ENCODE assay signal across 13 mouse cellular contexts in the genomic region with DNA sequence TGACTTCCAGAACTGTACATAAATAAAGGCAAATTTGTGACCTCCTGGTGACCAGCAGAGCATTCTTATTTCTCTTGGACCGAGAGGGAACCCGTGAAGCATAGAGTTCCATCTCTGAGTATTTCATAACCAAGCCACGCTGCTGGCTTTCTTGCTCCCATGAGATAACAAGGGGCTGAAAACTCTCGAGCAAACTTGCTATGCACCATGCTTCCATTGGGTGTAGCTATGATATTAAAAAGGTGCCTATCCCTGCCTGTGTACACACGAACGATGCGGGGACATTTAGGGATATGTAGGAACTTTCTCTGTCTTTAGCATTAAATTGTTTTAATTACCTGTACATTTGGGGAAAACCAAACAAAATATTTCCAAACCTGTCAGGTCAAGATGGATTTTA.
DNase-seq lines count a peak whose midpoint lies in the region; ATAC-seq and TF ChIP-seq lines count a peak whose summit lies in the region.
"Had no signal": no experiment of that assay in that cellular context is flagged by ENCODE, and none has a peak within 500 bp of the region (broad histone marks: within the 10 kb centered on the region; RNA-seq: fewer than 3 reads in every experiment).

No protein-coding gene starts in this region.

- peaks cover 6% of the 10 kb centered on the region; the same call in 1 of the 2 replicates for H3K36me3 ChIP-seq in kidney, embryonic 15.5 days
- H3K36me3 ChIP-seq in midbrain, postnatal 0 days (ENCODE audit: insufficient read depth, low read length): no peaks in the 10 kb centered on the region
- no peaks in the 10 kb centered on the region for H3K36me3 ChIP-seq in midbrain, embryonic 10.5 days
- no peaks in the 10 kb centered on the region for H3K36me3 ChIP-seq in midbrain, embryonic 11.5 days (ENCODE audit: control insufficient read depth, insufficient read depth, low read length)
- H3K36me3 ChIP-seq: embryonic facial prominence, embryonic 13.5 days; heart, embryonic 15.5 days; liver, embryonic 13.5 days had no signal

- H3K27me3 ChIP-seq in kidney, embryonic 15.5 days: no peaks in the 10 kb centered on the region
- H3K27me3 ChIP-seq in midbrain, postnatal 0 days (ENCODE audit: insufficient read depth, low read length): no peaks in the 10 kb centered on the region
- peaks cover 11% of the 10 kb centered on the region; the same call in 1 of the 2 replicates for H3K27me3 ChIP-seq in midbrain, embryonic 10.5 days (ENCODE audit: low read depth, poor library complexity, severe bottlenecking)
- H3K27me3 ChIP-seq in midbrain, embryonic 11.5 days (ENCODE audit: control insufficient read depth, insufficient read depth, low read length): no peaks in the 10 kb centered on the region
- H3K27me3 ChIP-seq: embryonic facial prominence, embryonic 13.5 days; heart, embryonic 15.5 days; liver, embryonic 13.5 days had no signal

- H3K9ac ChIP-seq in kidney, embryonic 15.5 days: no peak overlapping the region
- H3K9ac ChIP-seq in midbrain, postnatal 0 days (replicated peaks; ENCODE audit: low read length, poor library complexity, severe bottlenecking): no peak overlapping the region
- no peak overlapping the region for H3K9ac ChIP-seq in midbrain, embryonic 11.5 days (ENCODE audit: low read length)
- H3K9ac ChIP-seq: embryonic facial prominence, embryonic 13.5 days; heart, embryonic 15.5 days; liver, embryonic 13.5 days had no signal

- DNase-seq in cerebellum, postnatal 10 days: peak; percentile 29 to 37
- DNase-seq in cerebellum, adult 11-12 months: no peak
- peak; percentile 20 for DNase-seq in kidney, adult 9 months
- DNase-seq in midbrain, postnatal 0 days (ENCODE audit: low spot score): peak; percentile 61
- no peak for DNase-seq in midbrain, embryonic 10.5 days (ENCODE audit: low spot score)
- peak; percentile 24 to 36 for DNase-seq in heart, postnatal 36 days
- no peak for DNase-seq in midbrain, embryonic 11.5 days (ENCODE audit: low spot score, missing footprints)
- DNase-seq: B cell, adult 2 months; cerebellum, adult 11 months; liver, embryonic 13.5 days had no signal

- H3K4me3 ChIP-seq in kidney, embryonic 15.5 days (replicated peaks): no peak overlapping the region
- H3K4me3 ChIP-seq in midbrain, postnatal 0 days (ENCODE audit: low read depth, low read length): no peak overlapping the region
- no peak overlapping the region for H3K4me3 ChIP-seq in midbrain, embryonic 10.5 days
- H3K4me3 ChIP-seq in midbrain, embryonic 11.5 days (ENCODE audit: low read depth, low read length): no peak overlapping the region
- H3K4me3 ChIP-seq: embryonic facial prominence, embryonic 13.5 days; heart, embryonic 15.5 days; liver, embryonic 13.5 days had no signal

- H3K27ac ChIP-seq in kidney, embryonic 15.5 days: no peak overlapping the region
- no peak overlapping the region for H3K27ac ChIP-seq in midbrain, postnatal 0 days (ENCODE audit: low read depth, low read length)
- no peak overlapping the region for H3K27ac ChIP-seq in midbrain, embryonic 10.5 days (replicated peaks)
- no peak overlapping the region for H3K27ac ChIP-seq in midbrain, embryonic 11.5 days (ENCODE audit: low read depth, low read length)
- H3K27ac ChIP-seq: embryonic facial prominence, embryonic 13.5 days; heart, embryonic 15.5 days; liver, embryonic 13.5 days had no signal

- no peaks in the 10 kb centered on the region for H3K9me3 ChIP-seq in kidney, embryonic 15.5 days (replicated peaks)
- no peaks in the 10 kb centered on the region for H3K9me3 ChIP-seq in midbrain, postnatal 0 days (ENCODE audit: low read length)
- no peaks in the 10 kb centered on the region for H3K9me3 ChIP-seq in midbrain, embryonic 10.5 days (replicated peaks)
- no peaks in the 10 kb centered on the region for H3K9me3 ChIP-seq in midbrain, embryonic 11.5 days (ENCODE audit: control insufficient read depth, low read length)
- H3K9me3 ChIP-seq: embryonic facial prominence, embryonic 13.5 days; heart, embryonic 15.5 days; liver, embryonic 13.5 days had no signal

- WGBS in kidney, embryonic 15.5 days: 68% methylated on average over 7 of the region's 7 CpGs
- WGBS in midbrain, postnatal 0 days: 60% methylated on average over 7 of the region's 7 CpGs
- 85% methylated on average over 7 of the region's 7 CpGs for WGBS in midbrain, embryonic 10.5 days
- 85% methylated on average over 7 of the region's 7 CpGs for whole genome bisulfite sequencing in midbrain, embryonic 11.5 days

- no peak for ATAC-seq in kidney, embryonic 15.5 days (replicated peaks; ENCODE audit: low FRiP score)
- no peak for ATAC-seq in midbrain, postnatal 0 days (ENCODE audit: low FRiP score)
- no peak for ATAC-seq in midbrain, embryonic 11.5 days (ENCODE audit: low FRiP score)

- peak; percentile 75 for TF ChIP-seq CTCF in midbrain, postnatal 0 days (IDR thresholded peaks at IDR 0.05)

- no peak overlapping the region for H3K4me2 ChIP-seq in kidney, embryonic 15.5 days
- H3K4me2 ChIP-seq in midbrain, postnatal 0 days (ENCODE audit: low read depth, low read length, poor library complexity, severe bottlenecking): no peak overlapping the region
- no peak overlapping the region for H3K4me2 ChIP-seq in midbrain, embryonic 11.5 days
- H3K4me2 ChIP-seq: embryonic facial prominence, embryonic 13.5 days; heart, embryonic 15.5 days; liver, embryonic 13.5 days had no signal

- intact Hi-C loops in heart, postnatal 36 days (cut with DNase I): loop anchor here (10.0 kb wide), 2 partner anchors 232 to 1162 kb away; no protein-coding TSS in a partner anchor

- H3K4me1 ChIP-seq in kidney, embryonic 15.5 days: peaks cover 9% of the 10 kb centered on the region
- H3K4me1 ChIP-seq in midbrain, postnatal 0 days (ENCODE audit: insufficient read depth, low read length): 0 out of 2 replicates have a peak, but pooled peaks cover 8% of the 10 kb centered on the region
- peaks cover 9% of the 10 kb centered on the region for H3K4me1 ChIP-seq in midbrain, embryonic 10.5 days
- peaks cover 8% of the 10 kb centered on the region; the same call in 1 of the 2 replicates for H3K4me1 ChIP-seq in midbrain, embryonic 11.5 days (ENCODE audit: control insufficient read depth, insufficient read depth, low read length)
- H3K4me1 ChIP-seq: liver, embryonic 13.5 days had no signal

Comparison
In these comparisons a context has a peak if more than half of its experiments do, and no peak if none do; other contexts are left out.
1. DNase-seq: peak in cerebellum, postnatal 10 days (2 of 2), kidney, adult 9 months (single experiment), midbrain, postnatal 0 days (single experiment) and heart, postnatal 36 days (2 of 2); none in cerebellum, adult 11-12 months (single experiment), midbrain, embryonic 10.5 days (single experiment) and midbrain, embryonic 11.5 days (single experiment).